Mouse (Mus musculus) heart, postnatal 36 days (tissue): ENCODE measurements around the gene Btbd6. TPM values are rescaled to one million over a fixed set of nuclear protein-coding genes. Genes with fewer than 3 reads are reported as not detected.

Source experiments
- total RNA-seq, 2 experiments: library from RNA; stranded (reverse); gene quantifications; 2 replicates each; pipeline ENCODE4 v1.2.3; 2021

Gene Btbd6
- total RNA-seq, 2 experiments from 2014 or later = 24.3 to 24.7 TPM

Other genes with a start within 250 kb of the Btbd6 start
- 1 to 10 TPM; 6.1 to 8.9 TPM for gene Pld4, start 215.8 kb upstream of the Btbd6 start, total RNA-seq
- 10 to 100 TPM; 14.1 to 20.2 TPM for gene Ahnak2, start 173.8 kb upstream of the Btbd6 start, total RNA-seq
- gene Clba1, start 167.5 kb upstream of the Btbd6 start, total RNA-seq = 1 to 10 TPM; 1.6 to 2.9 TPM
- 1 to 10 TPM; 6.1 to 6.6 TPM for gene Cdca4, start 147.1 kb upstream of the Btbd6 start, total RNA-seq
- under 1 TPM; 0.19 TPM for gene Gpr132, start 108.3 kb upstream of the Btbd6 start, total RNA-seq
- 10 to 100 TPM; 24.4 to 28.4 TPM for gene Jag2, start 46.7 kb upstream of the Btbd6 start, total RNA-seq
- 10 to 100 TPM in 1 of 2 experiments, 1 to 10 TPM in 1; 5.6 to 10.6 TPM for gene Nudt14, start 34.4 kb upstream of the Btbd6 start, total RNA-seq
- 10 to 100 TPM; 24.5 to 25.3 TPM for gene Brf1, start 24.2 kb downstream of the Btbd6 start, total RNA-seq
- 10 to 100 TPM; 32.5 to 38.9 TPM for gene Pacs2, start 38.0 kb downstream of the Btbd6 start, total RNA-seq
- gene Tex22, start 98.0 kb downstream of the Btbd6 start, total RNA-seq = not detected
- 10 to 100 TPM; 48.7 to 56.4 TPM for gene Mta1, start 121.8 kb downstream of the Btbd6 start, total RNA-seq
- gene Crip2, start 163.8 kb downstream of the Btbd6 start, total RNA-seq = 1,000 to 10,000 TPM; 1,482 to 1,552 TPM
- 100 to 1,000 TPM; 190 to 198 TPM for gene Crip1, start 169.8 kb downstream of the Btbd6 start, total RNA-seq
- under 1 TPM; 0.19 to 0.49 TPM for gene Tedc1, start 179.9 kb downstream of the Btbd6 start, total RNA-seq
- gene Tmem121, start 209.4 kb downstream of the Btbd6 start, total RNA-seq = not detected